In the genomic region with DNA sequence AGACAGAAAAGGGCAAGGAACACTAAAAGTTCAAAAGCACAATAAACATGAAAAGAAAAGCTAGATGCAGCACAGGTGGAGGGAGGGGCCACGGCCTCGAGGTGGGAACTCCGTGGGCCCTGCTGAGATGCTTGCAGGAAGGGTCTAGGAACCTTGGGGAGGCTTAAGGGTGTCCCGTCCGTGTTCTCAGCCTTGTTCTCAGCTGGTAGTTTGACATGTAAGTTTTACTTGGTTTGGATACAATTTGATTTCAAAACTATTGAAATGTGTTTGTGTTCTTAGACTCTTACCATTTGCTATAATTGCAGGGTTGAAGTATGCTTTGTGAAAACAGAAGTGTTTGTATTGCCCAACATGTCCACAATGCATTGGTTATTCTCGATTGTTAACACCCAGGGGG, we compare ENCODE assay signal across 22 mouse cellular contexts.
DNase-seq lines count a peak whose midpoint lies in the region; TF ChIP-seq lines count a peak whose summit lies in the region.
"Had no signal": no experiment of that assay in that cellular context is flagged by ENCODE, and none has a peak within 500 bp of the region (broad histone marks: within the 10 kb centered on the region; RNA-seq: fewer than 3 reads in every experiment).

No protein-coding gene starts in this region.

- no peak overlapping the region for H3K4me3 ChIP-seq in layer of hippocampus, adult 2 months
- no peak overlapping the region for H3K4me3 ChIP-seq in ES-E14 (ENCODE audit: insufficient read depth in 1 of 2, low read depth in 1 of 2, low read length in 2 of 2, poor library complexity in 1 of 2, severe bottlenecking in 1 of 2)
- H3K4me3 ChIP-seq in left cerebral cortex, adult 2 months, result no peak overlapping the region
- H3K4me3 ChIP-seq: forebrain, embryonic 12.5 days; forebrain, embryonic 15.5 days; heart, embryonic 12.5 days; heart, embryonic 15.5 days; hindbrain, embryonic 10.5 days; hindbrain, embryonic 13.5 days had no signal

- intact Hi-C loops in left cerebral cortex, adult 2 months (cut with DNase I), result no loop called here

- H3K9ac ChIP-seq in ES-E14 (ENCODE audit: insufficient read depth, low read depth, low read length, poor library complexity, severe bottlenecking), result no peak overlapping the region
- H3K9ac ChIP-seq: forebrain, embryonic 12.5 days; forebrain, embryonic 15.5 days; heart, embryonic 12.5 days; heart, embryonic 15.5 days; hindbrain, embryonic 13.5 days had no signal

- in situ Hi-C loops in ES-E14 (cut with MboI; ENCODE audit: low sequenced_read_pairs in 2 of 2, unreplicated experiment in 2 of 2), result no loop called here

- no peak for TF ChIP-seq CTCF in layer of hippocampus, adult 2 months (conservative IDR thresholded peaks at IDR 0.05)
- no peak for TF ChIP-seq CTCF in left cerebral cortex, adult 2 months (IDR thresholded peaks at IDR 0.05)

- H3K27ac ChIP-seq in layer of hippocampus, adult 2 months, result peak overlapping the region; percentile 56; the same call in 1 of the 2 replicates
- 0 out of 2 replicates have a peak overlapping the region, but pooled peaks have one; percentile 20 for H3K27ac ChIP-seq in ES-E14 (ENCODE audit: insufficient read depth, low read depth, low read length, poor library complexity, severe bottlenecking)
- H3K27ac ChIP-seq in left cerebral cortex, adult 2 months, result no peak overlapping the region
- H3K27ac ChIP-seq: forebrain, embryonic 12.5 days; forebrain, embryonic 15.5 days; heart, embryonic 15.5 days; hindbrain, embryonic 10.5 days; hindbrain, embryonic 13.5 days had no signal

- no peak for DNase-seq in layer of hippocampus, adult 2 months (ENCODE audit: low spot score in 2 of 2)
- DNase-seq in layer of hippocampus, postnatal 14 days (ENCODE audit: low spot score in 2 of 2), result no peak
- DNase-seq in lung, postnatal 25 days (ENCODE audit: low spot score), result peak; percentile 34
- no peak for DNase-seq in lung, postnatal 14 days
- DNase-seq in ES-E14 (ENCODE audit: low read depth, low spot score), result no peak
- DNase-seq in fibroblast of lung, adult 2 months (ENCODE audit: low read depth), result peak; percentile 12
- DNase-seq in left cerebral cortex, adult 2 months (ENCODE audit: extremely low spot score in 1 of 2, low spot score in 2 of 2), result no peak
- DNase-seq: adrenal gland, adult 8-10 months; adrenal gland, postnatal 25 days; cerebellum, adult 11-12 months; cerebellum, adult 8-10 months; cerebellum, postnatal 10 days; cerebellum, postnatal 36 days; embryo, embryonic 11 days; gastrocnemius, postnatal 25 days; heart, postnatal 36 days had no signal

- no peaks in the 10 kb centered on the region for H3K36me3 ChIP-seq in ES-E14 (ENCODE audit: control insufficient read depth, insufficient read depth, low read length, poor library complexity, severe bottlenecking)
- H3K36me3 ChIP-seq: forebrain, embryonic 12.5 days; forebrain, embryonic 15.5 days; heart, embryonic 15.5 days; hindbrain, embryonic 10.5 days had no signal

- no peaks in the 10 kb centered on the region for H3K9me3 ChIP-seq in ES-E14 (ENCODE audit: control insufficient read depth, insufficient read depth, low read depth, low read length)
- H3K9me3 ChIP-seq: forebrain, embryonic 12.5 days; forebrain, embryonic 15.5 days had no signal

- H3K4me1 ChIP-seq in ES-E14 (ENCODE audit: control insufficient read depth in 2 of 2, insufficient read depth in 2 of 2, low read length in 2 of 2, poor library complexity in 1 of 2), result peaks cover 9 to 15% of the 10 kb centered on the region in 2 experiments
- H3K4me1 ChIP-seq: forebrain, embryonic 12.5 days; forebrain, embryonic 15.5 days; heart, embryonic 12.5 days; heart, embryonic 15.5 days; hindbrain, embryonic 10.5 days; hindbrain, embryonic 13.5 days had no signal

TF ChIP-seq in ES-E14, 5 proteins besides CTCF, POLR2A, EP300 and RAD21:
- TF ChIP-seq ZC3H11A (IDR thresholded peaks at IDR 0.05; ENCODE audit: borderline replicate concordance, low read depth, low read length) (no peak), CHD2 (IDR thresholded peaks at IDR 0.05; ENCODE audit: low read depth, low read length) (no peak), ZNF384 (IDR thresholded peaks at IDR 0.05; ENCODE audit: low read depth, low read length) (no peak), HCFC1 (IDR thresholded peaks at IDR 0.05; ENCODE audit: borderline replicate concordance, insufficient read depth, low read length) (no peak), MAFK (IDR thresholded peaks at IDR 0.05; ENCODE audit: insufficient read depth, low read depth, low read length) (no peak)

Comparison
In these comparisons a context has a peak if more than half of its experiments do, and no peak if none do; other contexts are left out.
1. DNase-seq: peak in lung, postnatal 25 days (single experiment) and fibroblast of lung, adult 2 months (single experiment); none in layer of hippocampus, adult 2 months (0 of 2), layer of hippocampus, postnatal 14 days (0 of 2), lung, postnatal 14 days (single experiment), ES-E14 (single experiment) and left cerebral cortex, adult 2 months (0 of 2).